Mouse (Mus musculus): ENCODE measurements around the gene Cylc2. TPM values are rescaled to one million over a fixed set of nuclear protein-coding genes. Genes with fewer than 3 reads are reported as not detected.

The Cylc2 gene
- polyA plus RNA-seq (2016; fragmentation: Nextera tagmentation; extraction: Ambion mirVana) = not detected in 2 replicates

DNA sequence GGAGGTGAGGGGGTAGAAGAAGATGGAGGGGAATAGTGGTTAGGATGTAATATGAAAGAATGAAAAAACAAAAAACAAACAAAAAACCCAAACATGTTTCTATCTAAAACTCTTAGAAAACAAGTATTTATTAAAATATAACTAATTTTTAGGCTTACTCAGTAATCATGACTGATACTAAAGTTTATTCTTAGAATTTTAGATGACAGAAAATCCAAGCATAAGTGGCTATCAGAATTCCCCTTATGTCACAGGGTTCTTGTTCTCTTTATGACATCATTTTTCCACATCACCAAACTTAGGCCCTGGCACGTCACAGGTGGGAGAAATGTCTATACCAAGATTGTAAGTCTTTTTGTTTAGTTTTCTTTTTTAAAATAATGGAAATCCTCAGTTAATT lies at the start of gene Cylc2:
Gene Cylc2, plus strand, starts transcription at position 301 of the 400 bp plus-strand sequence.
- DNase-seq (ENCODE audit: low spot score) = no peak
- Histone ChIP-seq H3K36me3 (no peaks in the 10 kb centered on the region), H3K4me3 (no peak within 1 kb of the TSS), H3K27ac (no peak within 1 kb of the TSS), H3K9me3 (no peaks in the 10 kb centered on the region), H3K27me3 (ENCODE audit: insufficient read depth, poor library complexity, severe bottlenecking) (no peaks in the 10 kb centered on the region), H3K4me1 (replicated peaks) (no peaks in the 10 kb centered on the region)
- 80% methylated on average over 1 of the region's 1 CpGs for WGBS

Measured in hindbrain, embryonic 10.5 days (tissue).